Mouse (Mus musculus): ENCODE measurements around the gene Hexb. TPM values are rescaled to one million over a fixed set of nuclear protein-coding genes. Genes with fewer than 3 reads are reported as not detected.

Hexb gene
- total RNA-seq, 2 experiments from 2014 or later, result 121 to 138 TPM

- no peak for DNase-seq (ENCODE audit: low spot score in 2 of 2)
These were observed 27.0 kb upstream of the Hexb start for GRCm38 (mm10) chr13:97225130-97225529.

GRCm38 (mm10) chr13:97224341-97224982 is 26.3 kb upstream of the Hexb start:
- DNase-seq (ENCODE audit: low spot score in 2 of 2), result no peak

- DNase-seq (ENCODE audit: low spot score in 2 of 2), result no peak
These were observed 25.7 kb upstream of the Hexb start for GRCm38 (mm10) chr13:97223856-97224255.

- DNase-seq (ENCODE audit: low spot score in 2 of 2), result no peak
These were observed 21.9 kb upstream of the Hexb start for GRCm38 (mm10) chr13:97220022-97220421.

GRCm38 (mm10) chr13:97216196-97216595 is 18.0 kb upstream of the Hexb start:
- no peak for DNase-seq (ENCODE audit: low spot score in 2 of 2)

GRCm38 (mm10) chr13:97215563-97215962 is 17.4 kb upstream of the Hexb start:
- no peak for DNase-seq (ENCODE audit: low spot score in 2 of 2)

- DNase-seq (ENCODE audit: low spot score in 2 of 2), result no peak
These were observed 16.6 kb upstream of the Hexb start for GRCm38 (mm10) chr13:97214583-97215268.

- no peak for DNase-seq (ENCODE audit: low spot score in 2 of 2)
These were observed 10.4 kb upstream of the Hexb start for GRCm38 (mm10) chr13:97208500-97209010.

- no peak for DNase-seq (ENCODE audit: low spot score in 2 of 2)
These were observed 9.9 kb upstream of the Hexb start for GRCm38 (mm10) chr13:97208112-97208478.

GRCm38 (mm10) chr13:97207472-97208111 is 9.4 kb upstream of the Hexb start:
- no peak for DNase-seq (ENCODE audit: low spot score in 2 of 2)

GRCm38 (mm10) chr13:97206046-97206445 is 7.9 kb upstream of the Hexb start:
- DNase-seq (ENCODE audit: low spot score in 2 of 2), result no peak

- DNase-seq (ENCODE audit: low spot score in 2 of 2), result peak; percentile 85 to 93
These were observed 7.0 kb upstream of the Hexb start for GRCm38 (mm10) chr13:97205052-97205701.

- DNase-seq (ENCODE audit: low spot score in 2 of 2), result no peak
These were observed 3.7 kb upstream of the Hexb start for GRCm38 (mm10) chr13:97201896-97202295.

GRCm38 (mm10) chr13:97201076-97201475 is 2.9 kb upstream of the Hexb start:
- DNase-seq (ENCODE audit: low spot score in 2 of 2), result no peak

- no peak for DNase-seq (ENCODE audit: low spot score in 2 of 2)
These were observed 966 bp upstream of the Hexb start for GRCm38 (mm10) chr13:97199123-97199522.

GRCm38 (mm10) chr13:97196925-97197218 is 1.3 kb downstream of the Hexb start:
- DNase-seq (ENCODE audit: low spot score in 2 of 2), result no peak

GRCm38 (mm10) chr13:97196186-97196924 is 1.8 kb downstream of the Hexb start:
- DNase-seq (ENCODE audit: low spot score in 2 of 2), result no peak

GRCm38 (mm10) chr13:97193420-97193819 is 4.7 kb downstream of the Hexb start:
- peak; percentile 54 to 82 for DNase-seq (ENCODE audit: low spot score in 2 of 2)

GRCm38 (mm10) chr13:97192649-97193048 is 5.5 kb downstream of the Hexb start:
- DNase-seq (ENCODE audit: low spot score in 2 of 2), result peak in 1 of 2 experiments; percentile 54

- peak in 1 of 2 experiments; percentile 37 for DNase-seq (ENCODE audit: low spot score in 2 of 2)
These were observed 10.5 kb downstream of the Hexb start for GRCm38 (mm10) chr13:97187693-97188092.

GRCm38 (mm10) chr13:97186346-97186745 is 11.8 kb downstream of the Hexb start:
- DNase-seq (ENCODE audit: low spot score in 2 of 2), result no peak

Data from layer of hippocampus, adult 18-20 months (tissue).